Mouse (Mus musculus): ENCODE data around the gene Scn8a.

Gene Scn8a

GRCm38 (mm10) chr15:100961561-100961960 is 91.9 kb downstream of the Scn8a start:
- DNase-seq = peak; percentile 18 to 38

- no peak for DNase-seq
Measured at GRCm38 (mm10) chr15:100971443-100971842, 101.8 kb downstream of the Scn8a start.

- DNase-seq = peak; percentile 31 to 49
Measured at GRCm38 (mm10) chr15:100972795-100973194, 103.1 kb downstream of the Scn8a start.

- peak in 1 of 2 experiments; percentile 36 for DNase-seq
Measured at GRCm38 (mm10) chr15:100974679-100975078, 105.0 kb downstream of the Scn8a start.

- DNase-seq = peak; percentile 69 to 78
Measured at GRCm38 (mm10) chr15:100983427-100984153, 113.9 kb downstream of the Scn8a start.

- DNase-seq = no peak
Measured at GRCm38 (mm10) chr15:100984154-100984893, 114.7 kb downstream of the Scn8a start.

GRCm38 (mm10) chr15:100986479-100986878 is 116.8 kb downstream of the Scn8a start:
- DNase-seq = no peak

GRCm38 (mm10) chr15:100987031-100987430 is 117.4 kb downstream of the Scn8a start:
- DNase-seq = no peak

- no peak for DNase-seq
Measured at GRCm38 (mm10) chr15:100990283-100990682, 120.6 kb downstream of the Scn8a start.

- DNase-seq = peak; percentile 67 to 71
Measured at GRCm38 (mm10) chr15:100997090-100997489, 127.4 kb downstream of the Scn8a start.

- DNase-seq = no peak
Measured at GRCm38 (mm10) chr15:101001685-101002084, 132.0 kb downstream of the Scn8a start.

- DNase-seq = no peak
Measured at GRCm38 (mm10) chr15:101002466-101002865, 132.8 kb downstream of the Scn8a start.

GRCm38 (mm10) chr15:101004538-101004937 is 134.9 kb downstream of the Scn8a start:
- no peak for DNase-seq

GRCm38 (mm10) chr15:101005717-101006116 is 136.1 kb downstream of the Scn8a start:
- DNase-seq = no peak

GRCm38 (mm10) chr15:101006251-101007040 is 136.8 kb downstream of the Scn8a start:
- DNase-seq = peak; percentile 65 to 74

- no peak for DNase-seq
Measured at GRCm38 (mm10) chr15:101007236-101007635, 137.6 kb downstream of the Scn8a start.

- peak; percentile 37 to 52 for DNase-seq
Measured at GRCm38 (mm10) chr15:101008386-101009010, 138.8 kb downstream of the Scn8a start.

GRCm38 (mm10) chr15:101011352-101011751 is 141.7 kb downstream of the Scn8a start:
- no peak for DNase-seq

GRCm38 (mm10) chr15:101028960-101029359 is 159.3 kb downstream of the Scn8a start:
- no peak for DNase-seq

GRCm38 (mm10) chr15:101039651-101040050 is 170.0 kb downstream of the Scn8a start:
- DNase-seq = peak; percentile 42 to 50

GRCm38 (mm10) chr15:101041966-101042365 is 172.3 kb downstream of the Scn8a start:
- no peak for DNase-seq

GRCm38 (mm10) chr15:101042613-101043012 is 173.0 kb downstream of the Scn8a start:
- DNase-seq = peak; percentile 84 to 86

- no peak for DNase-seq
Measured at GRCm38 (mm10) chr15:101044531-101044930, 174.9 kb downstream of the Scn8a start.

Data from kidney, postnatal 4 days (tissue).